Mouse (Mus musculus) spleen, adult 2 months (tissue): ENCODE measurements at regions not wholly inside any gene's neighbourhood (a gene's known extent, or its start where the extent isn't known, plus 50 kb on each side); places are given as distances from the start of the nearest gene placed in this dataset.

ENCODE experiments used
- CTCF ChIP-seq: fragments of 200-500 bp; IDR thresholded peaks from 2 replicates; pipeline ENCODE4 v1.5.1; 2011; ENCODE audit warnings: mild to moderate bottlenecking, inconsistent platforms; ENCODE audit not compliant: insufficient read depth, insufficient read length, insufficient replicate concordance; ENCODE audit errors: extremely low read depth
- POLR2A ChIP-seq: fragments of 200-500 bp; IDR thresholded peaks from 2 replicates; pipeline ENCODE4 v1.6.1; 2011; ENCODE audit warnings: low read depth, low read length, inconsistent platforms

DNA sequence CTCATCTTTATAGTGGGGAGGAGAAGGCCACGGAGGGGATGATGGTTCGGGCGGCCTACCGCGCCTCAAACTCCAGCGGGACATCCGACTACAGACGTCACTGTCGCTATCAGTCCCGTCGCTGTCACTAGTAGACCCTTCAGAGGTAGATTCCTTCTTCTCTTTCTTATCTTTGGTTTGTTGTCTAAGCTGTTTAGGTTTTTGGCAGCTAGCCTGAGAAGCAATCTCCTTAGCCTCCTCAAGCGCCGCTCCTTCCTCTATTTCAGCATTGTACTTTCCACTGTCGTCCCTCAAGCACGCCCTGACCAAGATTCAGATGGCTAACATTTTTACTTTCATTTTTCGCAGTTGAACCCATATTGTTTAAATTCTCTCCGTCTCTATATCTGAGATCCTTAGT, 76.7 kb upstream of the Tmem150c start:
- TF ChIP-seq POLR2A: no peak
- TF ChIP-seq CTCF: no peak
